Mouse (Mus musculus) lung, adult 18-20 months (tissue): ENCODE measurements around the gene Cdyl2.

Experiments
- DNase-seq, 2 experiments: peaks; one replicate each; pipeline ENCODE4 v3.0.0; 2022; ENCODE audit warnings: mixed read lengths in 2 of 2

Cdyl2 gene

DNA sequence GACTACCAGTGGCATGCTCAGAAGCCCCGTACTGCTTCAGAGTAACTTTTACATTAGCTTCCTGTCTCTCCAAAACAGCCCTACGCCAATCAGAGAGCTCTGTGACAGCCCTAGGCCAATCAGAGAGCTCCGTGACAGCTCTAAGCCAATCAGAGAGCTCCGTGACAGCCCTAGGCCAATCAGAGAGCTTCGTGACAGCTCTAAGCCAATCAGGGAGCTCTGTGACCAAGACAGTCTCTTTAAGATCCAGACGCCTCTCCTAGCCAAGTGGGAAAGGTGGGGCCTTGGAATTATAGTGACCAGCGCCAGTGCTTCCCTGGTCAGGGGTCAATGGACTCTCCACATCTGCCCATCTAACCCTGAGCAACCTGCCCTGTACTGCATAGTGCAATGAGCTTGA is 62.2 kb downstream of the Cdyl2 start:
- no peak for DNase-seq

DNA sequence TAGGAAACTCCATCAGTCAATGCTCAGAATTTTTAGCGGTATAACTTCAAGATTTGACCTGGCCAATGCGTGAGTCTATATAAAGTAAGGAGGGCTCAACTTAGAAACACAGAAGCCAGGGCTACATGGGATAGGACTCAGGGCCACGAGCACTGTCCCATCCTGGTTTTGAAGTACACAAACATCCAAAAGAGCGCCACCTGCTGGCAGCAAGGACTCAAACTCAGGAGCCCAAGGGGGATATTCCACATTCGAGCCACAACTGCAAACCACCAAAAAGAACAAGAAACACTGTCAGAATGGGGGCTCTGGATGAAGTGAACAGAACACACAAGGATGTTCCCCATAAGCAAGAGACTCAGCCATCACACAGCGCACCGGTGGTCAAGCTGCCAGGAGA is 63.8 kb downstream of the Cdyl2 start:
- no peak for DNase-seq

DNA sequence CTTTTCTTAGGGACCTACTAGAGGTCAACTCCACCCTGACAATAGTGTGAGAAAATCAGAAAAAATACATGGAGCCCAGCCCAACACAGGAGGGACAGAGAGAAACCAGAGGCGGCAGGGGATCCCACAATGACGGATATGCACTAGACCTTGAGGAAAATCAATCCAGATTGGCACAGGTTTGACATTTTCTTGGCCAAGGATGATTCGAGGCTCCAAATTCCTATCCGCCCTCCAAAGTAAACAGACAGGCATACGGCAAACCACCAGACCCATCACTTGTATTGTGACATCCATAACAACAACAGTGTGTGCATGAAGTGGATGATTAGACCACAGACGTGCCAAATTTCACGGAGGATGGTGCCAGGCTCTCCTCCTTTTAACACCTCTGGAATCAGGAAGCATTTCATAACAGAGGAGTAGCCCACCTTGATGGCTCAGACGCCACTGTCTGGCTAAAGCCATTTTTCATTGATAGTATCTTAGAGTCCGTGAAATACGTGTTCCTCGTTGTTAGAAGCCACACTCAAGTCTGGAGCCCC is 65.9 kb downstream of the Cdyl2 start:
- DNase-seq, result no peak

DNA sequence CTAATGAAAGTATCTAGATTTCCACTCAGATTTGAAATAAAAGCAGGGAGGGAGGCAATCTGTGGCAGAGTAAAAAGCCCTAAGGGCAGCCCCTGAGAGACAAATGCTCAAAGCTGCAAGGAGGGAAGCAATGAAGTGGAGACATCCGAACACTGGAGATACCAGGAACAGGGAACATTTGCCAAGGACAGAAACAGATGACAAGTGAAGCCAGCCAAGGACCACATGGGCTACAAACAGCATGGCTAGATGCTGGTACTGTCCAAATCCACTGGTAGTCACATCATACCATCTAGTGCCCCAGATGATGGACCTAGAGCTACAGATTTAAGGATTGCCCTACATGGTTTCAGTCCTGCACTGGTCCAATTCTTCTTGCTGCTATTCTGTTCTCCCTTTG is 71.3 kb downstream of the Cdyl2 start:
- no peak for DNase-seq

DNA sequence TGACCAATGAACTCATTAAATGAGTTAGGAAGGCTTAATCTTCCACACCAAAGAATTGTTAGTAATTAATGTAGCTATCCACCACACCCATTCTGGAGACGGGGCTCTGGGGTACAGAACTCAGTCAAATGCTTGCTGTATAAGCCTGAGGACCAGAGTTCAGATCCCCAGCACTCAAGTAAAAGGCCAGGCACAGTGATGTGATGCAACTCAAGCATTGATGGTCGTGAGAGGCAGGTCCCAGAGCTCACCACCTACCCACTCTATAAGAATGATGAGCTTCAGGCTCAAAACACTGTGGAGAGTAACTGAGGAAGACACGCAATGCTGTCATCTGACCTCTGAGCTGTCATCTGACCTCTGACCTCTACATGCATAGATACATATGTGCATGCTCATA is 76.0 kb downstream of the Cdyl2 start:
- DNase-seq, result no peak

DNA sequence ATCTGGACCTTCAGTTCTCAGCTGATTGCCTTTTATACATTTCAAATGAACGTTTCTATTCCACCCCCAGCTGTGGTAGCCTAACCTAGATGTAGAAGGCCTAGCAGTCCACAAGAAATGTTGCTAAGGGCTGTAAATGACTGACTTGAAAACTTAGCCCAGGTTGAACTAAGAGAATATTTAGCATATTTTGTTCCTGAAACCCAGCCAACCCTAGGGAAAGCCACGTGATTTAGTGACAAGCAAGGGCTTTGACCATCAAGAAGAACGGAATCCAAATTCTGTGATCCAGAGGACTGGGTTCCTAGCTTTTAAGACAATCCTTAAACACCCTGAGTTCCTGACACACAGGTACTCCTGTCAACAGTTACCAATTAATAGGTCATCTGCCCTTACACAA is 77.9 kb downstream of the Cdyl2 start:
- DNase-seq, result no peak

DNA sequence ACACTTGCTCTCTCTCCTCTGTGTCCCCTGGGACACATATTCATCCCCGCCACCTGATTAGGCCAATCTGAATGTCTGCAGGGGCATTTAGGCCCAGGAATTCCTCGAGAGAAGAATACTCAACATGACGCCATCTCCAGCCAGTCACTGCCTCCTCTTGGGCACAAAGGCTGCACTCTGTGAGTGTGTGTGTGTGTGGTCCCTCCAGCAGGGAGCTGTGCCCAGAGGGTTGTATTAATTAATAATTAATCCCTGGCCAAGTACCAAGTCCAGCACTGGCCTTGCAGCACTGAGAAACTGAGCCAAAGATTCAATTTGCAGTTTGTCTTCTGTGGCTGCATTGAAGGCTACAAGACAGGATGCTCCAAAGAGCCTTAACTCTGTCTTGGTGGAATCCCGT is 79.8 kb downstream of the Cdyl2 start:
- no peak for DNase-seq

DNA sequence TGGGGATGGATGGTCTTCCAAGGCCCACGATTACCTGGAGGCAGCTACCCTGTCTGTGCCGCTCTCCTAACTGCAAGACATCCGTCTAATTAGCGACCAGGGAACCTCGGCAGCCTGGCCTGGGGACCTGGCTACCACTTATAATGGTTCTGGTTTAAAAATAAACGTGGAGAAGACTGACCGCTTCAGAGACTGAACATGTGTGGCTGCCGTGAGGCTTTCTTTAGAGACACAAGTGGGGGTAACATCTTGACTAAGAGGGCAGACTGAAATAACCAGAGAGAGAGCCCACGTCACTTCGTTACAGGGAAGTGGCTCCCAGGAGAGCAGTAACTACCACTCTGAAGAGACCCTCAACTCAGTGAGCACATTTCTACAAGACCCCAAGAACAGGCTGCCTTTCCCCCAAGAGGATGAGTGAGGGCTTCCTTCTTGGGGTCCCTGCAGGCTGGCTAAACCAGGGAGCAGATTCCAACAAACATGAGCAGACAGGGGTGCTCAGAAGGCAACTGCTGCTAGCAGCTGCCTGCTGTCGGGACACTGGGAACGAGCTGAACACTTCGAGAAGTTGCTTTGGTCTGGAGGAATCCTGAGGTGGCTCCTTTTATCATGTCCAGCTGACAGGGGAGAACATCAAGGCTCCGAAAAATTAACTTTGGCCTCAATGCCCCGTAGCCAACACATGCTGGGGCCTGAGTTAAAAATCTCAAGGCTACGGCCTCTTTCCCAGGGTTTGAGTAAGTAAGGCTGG is 82.6 kb downstream of the Cdyl2 start:
- no peak for DNase-seq

DNA sequence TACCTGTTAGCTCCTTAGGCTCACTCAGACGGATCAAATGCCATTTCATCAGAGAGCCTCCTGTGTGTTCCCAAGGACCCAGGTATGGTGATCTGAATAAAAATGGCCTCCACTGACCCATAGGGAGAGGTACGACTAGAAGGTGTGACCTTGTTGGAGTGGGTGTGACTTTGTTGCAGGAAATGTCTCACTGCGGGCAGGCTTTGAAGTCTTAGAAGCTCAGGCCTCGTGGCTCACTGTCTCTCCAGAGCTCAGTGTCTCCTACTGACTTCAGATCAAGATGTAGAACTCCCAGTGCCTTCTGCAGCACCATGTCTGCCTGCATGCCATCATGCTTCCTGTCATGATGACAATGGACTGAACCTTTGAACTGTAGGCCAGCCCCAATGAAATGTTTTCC is 87.4 kb downstream of the Cdyl2 start:
- DNase-seq, result no peak

DNA sequence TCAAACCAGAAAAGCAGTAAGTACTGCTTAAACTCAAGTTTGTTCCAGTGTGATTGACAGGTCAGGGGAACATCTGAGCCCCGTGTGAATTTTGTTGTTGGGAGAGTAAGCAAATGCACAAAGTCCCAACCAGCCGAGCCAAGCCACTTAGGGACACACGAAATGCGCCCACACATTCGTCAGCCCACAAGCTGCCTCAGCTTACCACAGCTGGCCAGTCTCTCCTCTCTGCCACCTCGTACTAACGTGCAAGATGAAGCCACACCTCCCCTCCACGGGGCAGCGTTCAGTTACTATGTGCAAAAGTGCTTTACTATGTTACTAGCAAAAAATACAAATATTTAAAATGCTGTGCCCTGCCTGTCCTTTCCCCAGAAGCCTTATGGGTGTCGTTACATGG is 91.9 kb downstream of the Cdyl2 start:
- DNase-seq, result no peak

DNA sequence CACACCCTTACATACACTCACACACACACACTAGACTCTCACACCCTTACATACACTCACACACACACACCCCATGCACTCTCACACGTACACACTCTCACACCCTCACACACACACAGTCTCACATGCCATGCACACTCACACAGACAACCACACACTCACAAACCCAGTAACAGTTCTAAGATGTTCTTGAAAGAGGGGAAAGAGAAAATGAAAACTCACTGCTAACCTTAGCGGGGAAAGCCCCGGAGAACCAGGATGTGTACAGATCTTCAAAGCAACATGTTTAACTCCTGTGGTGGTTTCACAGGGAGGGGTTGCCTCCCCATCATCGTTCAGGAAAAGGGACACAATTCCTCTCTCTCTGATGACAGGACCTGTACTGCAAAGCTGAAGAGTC is 94.8 kb downstream of the Cdyl2 start:
- no peak for DNase-seq

DNA sequence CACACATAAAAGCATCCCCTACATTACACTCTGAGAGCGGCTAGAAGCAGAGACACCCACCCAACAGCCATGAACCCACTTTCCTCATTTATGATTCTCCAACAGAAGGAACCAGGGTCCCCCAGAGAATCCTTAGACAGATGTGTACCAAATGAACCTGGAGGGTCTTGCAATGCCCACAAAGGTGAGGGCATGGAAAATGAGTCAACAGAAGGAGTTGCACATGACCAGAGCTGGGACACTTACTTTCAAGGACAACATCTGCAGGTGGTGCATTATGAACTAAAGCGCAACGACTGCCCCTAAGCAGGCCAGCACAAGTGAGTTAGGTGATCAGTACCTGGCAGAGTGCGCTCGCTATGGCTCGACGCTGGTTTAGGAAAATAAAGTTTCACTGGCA is 95.6 kb downstream of the Cdyl2 start:
- no peak for DNase-seq

DNA sequence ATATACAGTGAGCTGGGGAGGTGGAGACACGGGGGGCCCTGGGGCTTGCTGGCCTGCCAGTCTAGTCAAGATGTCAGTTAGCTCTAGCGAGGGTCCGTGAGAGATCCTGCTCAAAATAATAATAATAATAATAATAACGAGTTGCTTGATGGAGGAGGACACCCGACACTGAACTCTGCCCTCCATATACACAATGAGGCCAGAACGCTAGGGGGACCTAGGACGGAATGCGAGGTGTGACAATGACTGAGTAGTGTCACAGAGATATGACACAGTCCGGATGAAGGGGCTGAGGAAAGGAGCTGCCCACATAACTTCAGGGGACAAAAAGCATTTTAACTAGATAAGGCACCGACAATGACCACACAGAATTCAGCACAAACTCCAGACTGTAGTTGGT is 96.4 kb downstream of the Cdyl2 start:
- DNase-seq, result no peak

DNA sequence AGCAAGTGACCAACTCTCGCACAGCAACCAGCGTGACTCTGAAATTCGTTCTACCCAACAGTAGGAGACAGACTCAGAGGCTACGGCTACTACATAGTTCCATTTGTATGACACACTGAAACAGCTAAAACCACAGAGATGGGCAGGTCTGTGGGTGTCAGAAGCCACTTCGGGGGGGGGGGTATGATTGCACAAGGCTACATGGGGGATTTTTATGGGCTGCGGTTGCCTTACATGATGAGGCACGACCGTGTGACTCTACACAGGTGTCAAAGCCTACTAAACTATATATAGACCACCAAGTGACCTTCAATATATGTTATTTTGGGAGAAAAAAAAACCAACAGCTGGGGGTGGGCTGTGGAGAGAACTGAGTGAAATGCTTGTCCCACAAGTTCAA is 96.8 kb downstream of the Cdyl2 start:
- no peak for DNase-seq

DNA sequence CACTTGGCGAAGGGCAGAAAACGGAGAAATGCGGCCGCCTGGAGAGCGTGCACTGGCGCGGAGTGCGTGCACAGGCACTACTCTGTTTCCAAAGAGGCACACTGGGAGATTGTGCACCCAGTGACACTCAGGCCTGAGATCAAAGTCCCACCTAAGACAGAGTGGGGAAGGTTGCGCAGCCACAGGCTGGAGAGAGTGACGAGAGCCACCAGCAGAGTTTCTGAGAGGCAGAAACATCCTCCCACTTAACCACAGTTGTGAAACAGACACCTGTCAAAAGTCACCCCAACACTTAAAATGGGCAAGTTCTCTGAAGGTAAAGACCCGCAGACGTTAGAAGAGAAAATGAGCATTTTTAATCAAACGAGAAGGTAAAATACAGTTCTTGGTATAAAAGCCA is 97.5 kb downstream of the Cdyl2 start:
- no peak for DNase-seq

DNA sequence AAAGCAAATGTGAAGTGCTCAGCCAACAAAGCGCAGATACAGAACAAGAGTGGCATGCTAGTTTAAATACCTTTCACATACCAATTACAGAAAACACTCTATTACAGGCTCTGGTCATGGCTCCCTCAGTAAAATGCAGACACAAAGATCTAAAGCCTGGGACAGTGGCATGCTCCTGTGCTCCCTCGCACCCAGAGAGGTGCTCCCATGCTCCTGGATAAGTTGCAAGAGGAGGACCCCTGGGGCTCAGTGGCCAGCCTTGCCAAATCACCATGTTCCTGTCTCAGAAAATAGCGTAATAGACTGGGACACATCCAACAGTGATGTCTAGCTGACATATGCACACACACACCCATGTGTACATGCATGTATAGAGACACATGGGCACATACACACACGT is 98.4 kb downstream of the Cdyl2 start:
- no peak for DNase-seq

DNA sequence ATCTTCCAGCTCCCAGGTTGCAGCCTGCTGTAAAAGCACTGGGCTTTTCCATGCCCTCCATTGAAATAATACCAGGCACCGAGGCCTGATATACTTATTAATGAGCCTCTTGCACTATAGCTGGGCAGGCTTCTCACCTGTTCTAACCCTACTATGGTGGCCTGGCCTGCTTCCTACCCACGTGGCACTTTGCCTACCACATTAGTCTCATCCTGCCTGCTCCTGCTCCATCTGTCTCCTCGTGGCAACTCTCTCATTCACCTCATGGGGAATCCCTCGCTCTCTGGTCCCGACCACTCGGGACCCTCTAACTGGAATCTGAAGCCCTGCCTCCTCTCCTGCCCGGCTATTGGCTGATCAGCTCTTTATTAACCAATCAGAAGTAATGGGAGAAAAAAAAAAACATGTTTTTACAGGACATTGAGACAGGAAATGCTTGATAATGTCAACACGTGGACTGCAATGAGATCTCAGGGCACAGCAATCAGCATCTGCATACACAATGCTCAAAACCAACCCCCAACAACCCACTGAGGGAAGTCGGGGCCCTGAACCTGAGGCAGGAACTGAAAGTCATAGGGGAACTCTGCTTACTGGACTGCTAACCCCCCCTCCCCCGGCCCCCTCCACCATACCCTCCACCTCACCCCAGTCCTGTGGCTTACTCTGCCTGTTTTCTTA is 99.2 kb downstream of the Cdyl2 start:
- no peak for DNase-seq

DNA sequence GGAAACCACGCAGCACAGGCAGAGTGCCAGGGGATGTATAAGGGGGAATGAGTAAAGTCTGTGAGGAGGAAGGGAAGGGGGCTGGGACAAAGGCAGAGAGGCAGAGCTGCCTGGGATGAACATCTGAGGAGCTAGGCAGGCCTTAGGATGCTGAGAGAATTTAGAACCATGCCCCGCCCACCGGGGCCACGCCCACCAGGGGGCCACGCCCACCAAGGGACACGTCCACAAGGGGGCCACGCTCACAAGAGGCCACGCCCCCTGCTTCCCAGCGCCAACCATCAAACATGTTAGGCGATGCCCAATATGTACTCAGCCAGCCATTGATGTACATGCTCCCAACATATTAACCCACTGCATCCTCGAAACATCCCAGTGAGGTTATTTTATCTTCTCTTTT is 102.7 kb downstream of the Cdyl2 start:
- DNase-seq, result no peak

DNA sequence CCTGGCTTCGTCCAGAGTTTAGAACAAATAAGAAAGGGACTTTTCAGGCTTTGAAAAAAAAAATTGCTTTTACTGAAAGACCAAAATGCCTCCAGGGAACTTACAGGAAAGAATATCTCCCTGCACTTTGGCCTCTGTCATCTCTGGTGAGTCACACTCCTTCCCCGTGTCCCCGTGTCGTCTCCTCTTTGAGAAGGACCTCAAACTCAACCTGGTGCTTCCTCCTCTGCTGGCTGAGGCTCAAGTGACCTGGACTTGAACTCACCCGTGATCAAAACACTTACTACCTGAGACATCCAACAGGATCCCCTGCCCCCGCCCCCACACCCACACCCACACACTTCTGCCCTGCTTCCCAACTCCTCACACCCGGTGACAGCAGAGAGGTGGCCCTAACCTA is 103.8 kb downstream of the Cdyl2 start:
- DNase-seq, result no peak

DNA sequence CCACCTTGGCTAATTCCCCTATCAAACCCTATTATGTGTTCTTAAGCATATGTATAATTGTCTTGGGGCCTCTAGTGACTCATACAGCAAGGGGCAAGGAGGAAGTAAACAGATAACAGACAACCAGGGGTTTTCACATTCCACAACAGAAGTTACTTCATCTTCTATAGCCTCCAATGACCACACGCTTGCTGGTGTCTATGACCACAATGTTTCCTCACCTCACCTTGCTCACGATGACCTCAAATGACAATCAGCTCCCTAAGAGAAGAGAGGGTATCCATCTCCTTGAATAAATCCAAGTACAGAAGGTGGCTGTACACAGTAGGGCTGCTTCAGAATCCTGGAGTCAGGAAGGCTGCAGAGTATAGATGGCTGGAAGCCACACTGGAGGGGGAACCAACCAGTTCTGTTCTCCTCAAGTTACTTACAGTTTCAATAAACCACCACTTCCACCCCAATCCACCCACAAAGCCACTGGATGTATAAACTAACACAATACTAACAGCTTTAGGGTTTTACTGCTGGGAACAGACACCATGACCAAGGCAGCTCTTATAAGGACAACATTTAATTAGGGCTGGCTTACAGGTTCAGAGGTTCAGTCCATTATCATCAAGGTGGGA is 104.8 kb downstream of the Cdyl2 start:
- DNase-seq, result no peak

DNA sequence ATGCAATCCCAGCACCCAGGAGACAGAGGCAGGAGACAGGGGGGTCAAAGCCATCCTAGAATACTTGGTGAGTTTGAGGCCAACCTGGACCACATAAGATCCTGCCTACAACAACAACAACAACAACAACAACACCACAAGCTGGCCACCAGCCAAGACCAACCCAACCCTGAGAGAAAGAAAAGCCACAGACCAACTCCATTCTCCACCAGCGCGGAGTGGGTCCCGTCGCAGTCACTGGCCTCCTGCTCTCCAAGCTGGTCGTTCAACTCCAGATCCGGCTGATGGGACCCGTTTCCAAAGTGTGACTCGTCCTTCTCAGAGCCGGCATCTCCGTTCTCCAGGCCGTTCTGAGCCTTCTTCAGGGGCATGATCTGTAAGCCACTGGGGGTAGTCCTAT is 109.2 kb downstream of the Cdyl2 start:
- no peak for DNase-seq

DNA sequence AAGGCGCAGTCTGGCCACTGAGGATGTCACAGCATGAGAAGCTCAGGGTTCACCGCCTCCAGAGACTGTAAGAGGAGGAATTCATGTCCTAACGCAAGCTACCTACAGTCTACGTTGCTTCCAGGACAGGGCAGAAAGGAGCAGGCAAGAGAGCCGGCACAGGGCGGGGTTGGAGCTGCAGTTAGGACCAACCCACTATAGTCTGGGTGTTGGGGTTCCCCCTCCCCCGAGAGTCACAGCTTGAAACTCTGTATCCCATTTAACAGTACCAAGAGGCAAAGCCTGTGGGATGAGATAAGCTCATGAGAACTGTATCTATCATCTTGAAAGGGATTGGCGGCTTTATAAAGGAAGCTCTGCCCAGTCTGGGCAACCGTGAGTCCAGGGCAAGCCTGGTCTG is 110.5 kb downstream of the Cdyl2 start:
- DNase-seq, result no peak

DNA sequence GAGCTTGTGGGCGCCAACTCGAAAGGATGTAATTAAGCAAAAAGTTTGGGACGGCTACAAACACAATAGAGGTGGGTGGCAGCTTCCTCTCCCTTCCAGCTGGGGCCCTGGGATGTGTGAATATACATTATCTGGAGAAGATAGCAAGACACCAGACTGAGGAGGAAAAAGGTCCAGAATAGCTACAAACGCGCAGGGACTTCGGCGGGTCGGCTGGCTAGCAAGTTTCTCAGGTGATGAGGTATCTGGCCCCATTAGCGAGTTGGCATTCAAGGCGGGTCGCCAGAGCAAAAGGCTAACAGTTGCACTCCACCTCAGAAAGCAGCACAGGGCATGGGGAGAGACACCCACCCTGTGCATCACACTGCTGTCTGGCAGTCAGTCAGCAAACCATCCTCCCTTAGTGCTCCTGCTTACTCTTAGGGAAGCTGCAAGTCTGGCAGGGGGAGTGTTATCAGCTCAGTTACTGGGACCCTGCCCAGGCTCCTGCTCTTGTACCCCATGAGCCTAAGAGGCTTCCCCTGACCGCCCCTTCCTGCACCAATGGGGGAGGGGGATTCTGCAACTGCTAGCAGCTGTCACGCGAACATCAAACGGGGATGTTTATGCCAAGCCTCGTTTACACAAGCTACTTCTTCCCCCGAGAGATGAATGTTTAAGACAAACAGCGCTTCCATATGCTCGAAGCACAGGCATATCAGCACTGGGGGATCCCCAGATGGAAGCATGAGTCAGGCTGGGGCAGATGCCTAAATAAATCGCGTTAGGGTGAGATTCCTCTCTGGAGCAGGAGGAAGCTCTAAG is 111.4 kb downstream of the Cdyl2 start:
- no peak for DNase-seq
